Mouse (Mus musculus) layer of hippocampus, adult 18-20 months (tissue): ENCODE results near the gene Slc22a13. TPM values are rescaled to one million over a fixed set of nuclear protein-coding genes. Genes with fewer than 3 reads are reported as not detected.

Source experiments
- total RNA-seq, 2 experiments: library from RNA; stranded (reverse); gene quantifications; 2 replicates each; pipeline ENCODE4 v1.2.3; 2021

Gene Slc22a13
- total RNA-seq, 2 experiments from 2014 or later: not detected

Other genes with a start within 250 kb of the Slc22a13 start
- gene Vill, start 156.3 kb downstream of the Slc22a13 start, total RNA-seq: 1 to 10 TPM in 1 of 2 experiments, under 1 TPM in 1; 0.71 to 1.3 TPM
- 1 to 10 TPM; 8.4 to 9.1 TPM for gene Plcd1, start 115.6 kb downstream of the Slc22a13 start, total RNA-seq
- gene Dlec1, start 106.6 kb downstream of the Slc22a13 start, total RNA-seq: 1 to 10 TPM; 2.8 to 3.3 TPM
- gene Acaa1b, start 52.0 kb downstream of the Slc22a13 start, total RNA-seq: 1 to 10 TPM; 1.1 TPM
- not detected for gene Gm47289, start 49.9 kb downstream of the Slc22a13 start, total RNA-seq
- gene Oxsr1, start 113.3 kb upstream of the Slc22a13 start, total RNA-seq: 10 to 100 TPM; 30.2 to 31.7 TPM
- 10 to 100 TPM; 70.3 to 74.7 TPM for gene Acaa1a, start 130.6 kb upstream of the Slc22a13 start, total RNA-seq
- gene Myd88, start 132.3 kb upstream of the Slc22a13 start, total RNA-seq: 1 to 10 TPM; 5.9 to 6.7 TPM
- 1 to 10 TPM; 4.8 to 5.9 TPM for gene Xylb, start 148.3 kb upstream of the Slc22a13 start, total RNA-seq
- gene Slc22a14, start 156.5 kb upstream of the Slc22a13 start, total RNA-seq: not detected
- 10 to 100 TPM; 11.3 to 13.5 TPM for gene Acvr2b, start 193.0 kb upstream of the Slc22a13 start, total RNA-seq
- 10 to 100 TPM; 20.2 to 21.4 TPM for gene Exog, start 235.8 kb upstream of the Slc22a13 start, total RNA-seq